Mouse (Mus musculus): ENCODE measurements around the gene Ninj1.

The Ninj1 gene

GRCm38 (mm10) chr13:49198734-49199133, 11.4 kb downstream of the Ninj1 start:
- no peak for DNase-seq

GRCm38 (mm10) chr13:49199891-49200290, 12.6 kb downstream of the Ninj1 start:
- DNase-seq, result no peak

GRCm38 (mm10) chr13:49200688-49201087, 13.4 kb downstream of the Ninj1 start:
- no peak for DNase-seq

- no peak for DNase-seq
Observed at GRCm38 (mm10) chr13:49202556-49202955, 15.3 kb downstream of the Ninj1 start.

- DNase-seq, result peak; percentile 87
Observed at GRCm38 (mm10) chr13:49205381-49205998, 18.2 kb downstream of the Ninj1 start.

GRCm38 (mm10) chr13:49206341-49206740, 19.1 kb downstream of the Ninj1 start:
- DNase-seq, result no peak

- no peak for DNase-seq
Observed at GRCm38 (mm10) chr13:49209306-49209705, 22.0 kb downstream of the Ninj1 start.

GRCm38 (mm10) chr13:49212711-49213500, 25.6 kb downstream of the Ninj1 start:
- DNase-seq, result no peak

GRCm38 (mm10) chr13:49213531-49213932, 26.2 kb downstream of the Ninj1 start:
- peak; percentile 75 for DNase-seq

GRCm38 (mm10) chr13:49214454-49214853, 27.2 kb downstream of the Ninj1 start:
- DNase-seq, result no peak

- DNase-seq, result no peak
Observed at GRCm38 (mm10) chr13:49215128-49215503, 27.8 kb downstream of the Ninj1 start.

GRCm38 (mm10) chr13:49215504-49216219, 28.4 kb downstream of the Ninj1 start, which contains the start of gene Card19:
Gene Card19 (minus strand): TSS chr13:49216037.
- DNase-seq, result peak; percentile 98

- DNase-seq, result no peak
Observed at GRCm38 (mm10) chr13:49216220-49216552, 28.9 kb downstream of the Ninj1 start.

GRCm38 (mm10) chr13:49216808-49217561, 29.7 kb downstream of the Ninj1 start:
- no peak for DNase-seq

GRCm38 (mm10) chr13:49218651-49219050, 31.4 kb downstream of the Ninj1 start:
- no peak for DNase-seq

- no peak for DNase-seq
Observed at GRCm38 (mm10) chr13:49219367-49219766, 32.1 kb downstream of the Ninj1 start.

GRCm38 (mm10) chr13:49220912-49221311, 33.6 kb downstream of the Ninj1 start:
- DNase-seq, result no peak

- no peak for DNase-seq
Observed at GRCm38 (mm10) chr13:49224314-49224713, 37.0 kb downstream of the Ninj1 start.

- DNase-seq, result no peak
Observed at GRCm38 (mm10) chr13:49224729-49225128, 37.4 kb downstream of the Ninj1 start.

- no peak for DNase-seq
Observed at GRCm38 (mm10) chr13:49225159-49225558, 37.9 kb downstream of the Ninj1 start.

GRCm38 (mm10) chr13:49225633-49226032, 38.3 kb downstream of the Ninj1 start:
- DNase-seq, result no peak

GRCm38 (mm10) chr13:49233792-49234572, 46.7 kb downstream of the Ninj1 start:
- DNase-seq, result no peak

All from lung, postnatal 36 days (tissue).